25 mouse cellular contexts compared by ENCODE assay signal in genomic region chr3:123065466-123065865, GRCm38 (mm10). TPM values are rescaled to one million over a fixed set of nuclear protein-coding genes. Genes with fewer than 3 reads are reported as not detected.
DNase-seq lines count a peak whose midpoint lies in the region; ATAC-seq and TF ChIP-seq lines count a peak whose summit lies in the region.
"Had no signal": no experiment of that assay in that cellular context is flagged by ENCODE, and none has a peak within 500 bp of the region (broad histone marks: within the 10 kb centered on the region; RNA-seq: fewer than 3 reads in every experiment).

No protein-coding gene starts in this region.

- H3K4me3 ChIP-seq in heart, embryonic 10.5 days: no peak overlapping the region
- no peak overlapping the region for H3K4me3 ChIP-seq in kidney, embryonic 16.5 days (ENCODE audit: low read length)
- H3K4me3 ChIP-seq in lung, embryonic 16.5 days (ENCODE audit: low read length): no peak overlapping the region
- H3K4me3 ChIP-seq in lung, adult 2 months (replicated peaks; ENCODE audit: extremely low read depth, low read depth, low read length): no peak overlapping the region
- H3K4me3 ChIP-seq in limb, embryonic 14.5 days (replicated peaks; ENCODE audit: low read length): no peak overlapping the region
- no peak overlapping the region for H3K4me3 ChIP-seq in forebrain, embryonic 15.5 days
- H3K4me3 ChIP-seq: embryonic facial prominence, embryonic 15.5 days; heart, adult 2 months; hindbrain, embryonic 12.5 days; layer of hippocampus, adult 2 months; liver, embryonic 12.5 days; lung, embryonic 15.5 days had no signal

- peaks cover 36% of the 10 kb centered on the region for H3K4me1 ChIP-seq in heart, embryonic 10.5 days
- H3K4me1 ChIP-seq in kidney, embryonic 16.5 days (ENCODE audit: insufficient read depth, low read length): peaks cover 13% of the 10 kb centered on the region; the same call in 1 of the 2 replicates
- H3K4me1 ChIP-seq in lung, embryonic 16.5 days (replicated peaks; ENCODE audit: control insufficient read depth, insufficient read depth, low read length): peaks cover 13% of the 10 kb centered on the region
- H3K4me1 ChIP-seq in lung, adult 2 months (ENCODE audit: control insufficient read depth, insufficient read depth, low read length): peaks cover 6% of the 10 kb centered on the region; the same call in 1 of the 2 replicates
- H3K4me1 ChIP-seq in limb, embryonic 14.5 days (ENCODE audit: control insufficient read depth, insufficient read depth, low read length): no peaks in the 10 kb centered on the region
- H3K4me1 ChIP-seq in forebrain, embryonic 15.5 days: no peaks in the 10 kb centered on the region
- H3K4me1 ChIP-seq: liver, embryonic 12.5 days had no signal

- no peaks in the 10 kb centered on the region for H3K36me3 ChIP-seq in heart, embryonic 10.5 days
- H3K36me3 ChIP-seq in kidney, embryonic 16.5 days (ENCODE audit: insufficient read depth, low read length): no peaks in the 10 kb centered on the region
- no peaks in the 10 kb centered on the region for H3K36me3 ChIP-seq in lung, embryonic 16.5 days (ENCODE audit: control insufficient read depth, insufficient read depth, low read length)
- no peaks in the 10 kb centered on the region for H3K36me3 ChIP-seq in limb, embryonic 14.5 days (ENCODE audit: control insufficient read depth, insufficient read depth, low read length)
- no peaks in the 10 kb centered on the region for H3K36me3 ChIP-seq in forebrain, embryonic 15.5 days
- H3K36me3 ChIP-seq: embryonic facial prominence, embryonic 15.5 days; hindbrain, embryonic 12.5 days; liver, embryonic 12.5 days; lung, embryonic 15.5 days had no signal

- ATAC-seq in kidney, embryonic 16.5 days (ENCODE audit: low FRiP score, low TSS enrichment): peak; percentile 42; the same call in 1 of the 2 replicates
- peak; percentile 62 for ATAC-seq in lung, embryonic 16.5 days (ENCODE audit: low read depth)
- no peak for ATAC-seq in limb, embryonic 14.5 days (ENCODE audit: low FRiP score, low read depth)
- ATAC-seq in forebrain, embryonic 15.5 days (replicated peaks): no peak
- ATAC-seq: CD4-positive, CD25-positive, alpha-beta regulatory T cell, adult 4 months; forebrain, embryonic 14.5 days; liver, embryonic 12.5 days had no signal

- no peak overlapping the region for H3K4me2 ChIP-seq in kidney, embryonic 16.5 days (replicated peaks; ENCODE audit: low read depth, low read length)
- no peak overlapping the region for H3K4me2 ChIP-seq in lung, embryonic 16.5 days (ENCODE audit: low read depth, low read length)
- H3K4me2 ChIP-seq in limb, embryonic 14.5 days (replicated peaks; ENCODE audit: low read depth, low read length, severe bottlenecking): no peak overlapping the region
- no peak overlapping the region for H3K4me2 ChIP-seq in forebrain, embryonic 15.5 days (replicated peaks)
- H3K4me2 ChIP-seq: embryonic facial prominence, embryonic 15.5 days; hindbrain, embryonic 12.5 days; liver, embryonic 12.5 days; lung, embryonic 15.5 days; midbrain, embryonic 11.5 days had no signal

- TF ChIP-seq CTCF in lung, adult 2 months (IDR thresholded peaks at IDR 0.05; ENCODE audit: insufficient read depth, low read length): no peak

- DNase-seq in heart, embryonic 10.5 days (ENCODE audit: low spot score): no peak
- no peak for DNase-seq in heart, adult 8-10 months (ENCODE audit: low spot score)
- DNase-seq in kidney, adult 9 months: no peak
- no peak for DNase-seq in lung, adult 2 months
- peak; percentile 29 for DNase-seq in limb, embryonic 14.5 days (ENCODE audit: low spot score)
- DNase-seq: adrenal gland, postnatal 14 days; cerebellum, adult 8-10 months; gastrocnemius, postnatal 10 days; heart, adult 2 months; heart, postnatal 14 days; thymus, adult 18-20 months; thymus, postnatal 36 days had no signal

- H3K27ac ChIP-seq in heart, embryonic 10.5 days: 0 out of 2 replicates have a peak overlapping the region, but pooled peaks have one; percentile 16
- H3K27ac ChIP-seq in kidney, embryonic 16.5 days (ENCODE audit: low read length): no peak overlapping the region
- no peak overlapping the region for H3K27ac ChIP-seq in lung, embryonic 16.5 days (ENCODE audit: low read length)
- H3K27ac ChIP-seq in limb, embryonic 14.5 days (replicated peaks; ENCODE audit: low read depth, low read length): no peak overlapping the region
- no peak overlapping the region for H3K27ac ChIP-seq in forebrain, embryonic 15.5 days (replicated peaks)
- H3K27ac ChIP-seq: embryonic facial prominence, embryonic 15.5 days; heart, adult 2 months; hindbrain, embryonic 12.5 days; liver, embryonic 12.5 days; lung, embryonic 15.5 days had no signal

- H3K27me3 ChIP-seq in heart, embryonic 10.5 days (ENCODE audit: insufficient read depth, poor library complexity, severe bottlenecking): no peaks in the 10 kb centered on the region
- no peaks in the 10 kb centered on the region for H3K27me3 ChIP-seq in kidney, embryonic 16.5 days (ENCODE audit: insufficient read depth, low read length)
- no peaks in the 10 kb centered on the region for H3K27me3 ChIP-seq in lung, embryonic 16.5 days (ENCODE audit: control insufficient read depth, insufficient read depth, low read depth, low read length)
- no peaks in the 10 kb centered on the region for H3K27me3 ChIP-seq in limb, embryonic 14.5 days (ENCODE audit: control insufficient read depth, insufficient read depth, low read length)
- H3K27me3 ChIP-seq in forebrain, embryonic 15.5 days: no peaks in the 10 kb centered on the region
- H3K27me3 ChIP-seq: embryonic facial prominence, embryonic 15.5 days; hindbrain, embryonic 12.5 days; liver, embryonic 12.5 days; lung, embryonic 15.5 days had no signal

- no peak overlapping the region for H3K9ac ChIP-seq in kidney, embryonic 16.5 days (replicated peaks; ENCODE audit: low read length)
- no peak overlapping the region for H3K9ac ChIP-seq in lung, embryonic 16.5 days (ENCODE audit: low read length)
- H3K9ac ChIP-seq in limb, embryonic 14.5 days (ENCODE audit: low read depth, low read length, severe bottlenecking): no peak overlapping the region
- no peak overlapping the region for H3K9ac ChIP-seq in forebrain, embryonic 15.5 days (replicated peaks)
- H3K9ac ChIP-seq: embryonic facial prominence, embryonic 15.5 days; hindbrain, embryonic 12.5 days; liver, embryonic 12.5 days; lung, embryonic 15.5 days had no signal

- H3K9me3 ChIP-seq in heart, embryonic 10.5 days: no peaks in the 10 kb centered on the region
- no peaks in the 10 kb centered on the region; the same call in 1 of the 2 replicates for H3K9me3 ChIP-seq in kidney, embryonic 16.5 days (ENCODE audit: low read length)
- no peaks in the 10 kb centered on the region for H3K9me3 ChIP-seq in lung, embryonic 16.5 days (ENCODE audit: control insufficient read depth, low read length)
- H3K9me3 ChIP-seq in limb, embryonic 14.5 days (ENCODE audit: control insufficient read depth, low read length): no peaks in the 10 kb centered on the region
- H3K9me3 ChIP-seq in forebrain, embryonic 15.5 days: no peaks in the 10 kb centered on the region
- H3K9me3 ChIP-seq: embryonic facial prominence, embryonic 15.5 days; hindbrain, embryonic 12.5 days; liver, embryonic 12.5 days; lung, embryonic 15.5 days had no signal

- no peak for TF ChIP-seq POLR2A in lung, adult 2 months (IDR thresholded peaks at IDR 0.05; ENCODE audit: borderline replicate concordance, extremely low read depth, low read depth, low read length)
- no peak for TF ChIP-seq POLR2A in limb, embryonic 14.5 days (IDR thresholded peaks at IDR 0.05; ENCODE audit: borderline replicate concordance, extremely low read depth, insufficient read depth, insufficient read length)

- 51% methylated on average over 5 of the region's 5 CpGs for WGBS in heart, embryonic 10.5 days
- WGBS in kidney, embryonic 16.5 days: 67% methylated on average over 5 of the region's 5 CpGs
- 27% methylated on average over 5 of the region's 5 CpGs for WGBS in lung, embryonic 16.5 days
- 45% methylated on average over 5 of the region's 5 CpGs for WGBS in lung, adult 2 months
- WGBS in limb, embryonic 14.5 days: 38% methylated on average over 3 of the region's 5 CpGs
- 81% methylated on average over 5 of the region's 5 CpGs for WGBS in forebrain, embryonic 15.5 days

RNA-seq across cellular contexts. Expression of gene Myoz2, which starts 30.7 kb away (rescaled TPM):
- polyA plus RNA-seq in heart, embryonic 10.5 days (2016; fragmentation: Nextera tagmentation; extraction: Ambion mirVana): 24.0 and 70.2 TPM in 2 replicates
- 1,000 to 10,000 TPM; 1,494 to 1,679 (median 1,556) TPM for total RNA-seq in heart, adult 8-10 months (2022)
- 0.99 and 1.3 TPM in 2 replicates for polyA plus RNA-seq in kidney, embryonic 16.5 days (2015; fragmentation: Nextera tagmentation; extraction: Ambion mirVana)
- 6.6 and 8.4 TPM in 2 replicates for polyA plus RNA-seq in lung, embryonic 16.5 days (2015; fragmentation: Nextera tagmentation; extraction: Ambion mirVana)
- 4.3 and 11.6 TPM in 2 replicates for polyA plus RNA-seq in lung, adult 2 months (2012; rRNA removed)
- polyA plus RNA-seq in limb, embryonic 14.5 days (2012; rRNA removed): 13.9 and 20.2 TPM in 2 replicates
- 20.2 and 34.6 TPM in 2 replicates for polyA plus RNA-seq in limb, embryonic 14.5 days (2014; fragmentation: Nextera tagmentation; extraction: Ambion mirVana)
- not detected in 2 replicates for polyA plus RNA-seq in forebrain, embryonic 15.5 days (2015; fragmentation: Nextera tagmentation; extraction: Ambion mirVana)
- total RNA-seq: adrenal gland, postnatal 14 days had no signal
- polyA plus RNA-seq: forebrain, embryonic 14.5 days; midbrain, embryonic 11.5 days; midbrain, postnatal 0 days; spleen, adult 2 months had no signal

Comparison
In these comparisons a context has a peak if more than half of its experiments do, and no peak if none do; other contexts are left out.
1. ATAC-seq: peak in kidney, embryonic 16.5 days (single experiment) and lung, embryonic 16.5 days (single experiment); none in limb, embryonic 14.5 days (single experiment) and forebrain, embryonic 15.5 days (single experiment).